Mouse (Mus musculus) megakaryocyte, embryonic 14.5 days (primary cell): ENCODE measurements around the gene Rtn4.

Experiments used
- FLI1 ChIP-seq: IDR thresholded peaks from 2 replicates; pipeline ENCODE4 v1.6.1; 2012; ENCODE audit warnings: low read length, inconsistent platforms, mixed read lengths
- GATA1 ChIP-seq: IDR thresholded peaks from 3 replicates; pipeline ENCODE4 v1.6.1; 2012; ENCODE audit warnings: mixed read lengths, low read length, inconsistent platforms, borderline replicate concordance

DNA sequence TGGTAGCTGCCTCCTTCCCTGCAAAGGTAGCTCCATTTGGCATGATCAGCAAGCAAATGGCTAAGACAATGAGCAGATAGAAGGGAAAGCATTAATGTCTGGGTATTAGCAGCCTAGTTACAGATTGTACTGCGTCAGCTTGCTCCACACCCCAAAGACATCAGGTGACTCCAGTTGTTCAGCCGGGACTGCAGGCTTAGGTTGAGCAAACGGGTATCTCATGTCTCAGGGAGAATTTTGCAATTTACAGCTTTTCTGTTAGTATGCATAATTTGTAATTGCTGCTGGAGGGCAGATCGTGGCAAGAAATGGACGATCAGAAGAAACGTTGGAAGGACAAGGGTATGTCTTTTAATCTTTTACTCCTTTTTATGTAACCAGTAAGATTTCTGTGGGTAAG lies 25.8 kb downstream of the Rtn4 start:
- TF ChIP-seq GATA1 (no peak), FLI1 (no peak)
